Mouse (Mus musculus): ENCODE data around the gene Fxyd1.
A peak's percentile ranks its signal among the peaks of the same experiment; 100 is the strongest.

Gene Fxyd1

DNA sequence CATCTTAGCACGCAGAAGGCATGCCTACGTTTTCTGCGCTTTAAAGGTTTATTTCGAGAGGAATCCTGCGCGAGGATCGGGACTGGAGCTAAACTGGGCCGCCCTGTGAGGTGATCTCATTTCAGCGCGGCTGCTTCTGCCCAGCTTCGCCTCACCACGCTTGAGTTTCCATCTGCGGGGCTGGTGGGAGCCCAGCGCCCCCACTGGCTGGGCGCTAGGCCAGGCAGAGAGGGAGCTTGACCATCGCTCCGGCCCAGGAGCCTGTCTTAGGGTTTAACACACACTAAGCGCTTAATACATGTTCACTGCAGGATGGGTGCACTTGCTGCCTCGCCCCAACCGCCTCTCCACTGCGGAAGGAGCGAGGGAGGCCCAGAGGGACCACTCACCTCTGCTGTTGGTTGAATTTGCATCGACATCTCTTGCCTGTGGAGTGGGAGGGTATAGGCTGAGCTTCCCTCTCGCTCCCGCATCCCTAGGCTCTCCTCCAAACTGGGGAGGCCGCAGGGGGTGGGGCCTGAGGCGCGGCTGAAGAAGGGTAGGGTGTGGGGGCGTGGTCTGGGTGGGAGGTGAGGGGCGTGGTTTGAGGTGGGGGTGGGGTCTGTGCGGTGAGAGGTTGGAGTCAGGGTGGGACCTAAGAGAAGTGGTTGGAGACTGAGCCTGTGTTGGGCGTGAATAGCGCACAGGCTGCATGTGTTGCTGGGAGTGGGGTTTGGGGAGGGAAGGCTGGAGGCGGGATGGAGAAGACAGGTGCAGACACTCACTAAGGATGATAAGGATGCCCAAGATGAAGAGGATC is 4.2 kb downstream of the Fxyd1 start:
- peak; percentile 46 for ATAC-seq (ENCODE audit: low TSS enrichment)

DNA sequence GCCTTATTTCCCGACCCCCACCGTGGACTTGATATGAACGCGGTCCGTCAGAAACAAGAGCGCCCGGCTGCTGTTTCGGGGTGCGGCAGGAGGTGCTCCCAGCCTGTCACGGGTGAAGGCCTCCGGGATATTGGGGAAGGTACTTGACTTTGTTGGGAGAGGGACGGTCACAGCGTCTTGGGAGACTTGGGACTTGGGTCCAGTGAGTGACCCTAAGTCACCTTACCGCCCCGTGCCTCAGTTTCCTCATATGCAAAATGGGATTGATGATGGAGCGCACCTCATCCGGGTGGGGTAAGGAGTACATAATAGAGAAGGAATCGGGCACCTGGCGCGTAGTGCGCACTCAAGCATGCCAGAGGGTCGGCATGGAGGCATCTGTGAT is 4.8 kb downstream of the Fxyd1 start:
- no peak for ATAC-seq (ENCODE audit: low TSS enrichment)

DNA sequence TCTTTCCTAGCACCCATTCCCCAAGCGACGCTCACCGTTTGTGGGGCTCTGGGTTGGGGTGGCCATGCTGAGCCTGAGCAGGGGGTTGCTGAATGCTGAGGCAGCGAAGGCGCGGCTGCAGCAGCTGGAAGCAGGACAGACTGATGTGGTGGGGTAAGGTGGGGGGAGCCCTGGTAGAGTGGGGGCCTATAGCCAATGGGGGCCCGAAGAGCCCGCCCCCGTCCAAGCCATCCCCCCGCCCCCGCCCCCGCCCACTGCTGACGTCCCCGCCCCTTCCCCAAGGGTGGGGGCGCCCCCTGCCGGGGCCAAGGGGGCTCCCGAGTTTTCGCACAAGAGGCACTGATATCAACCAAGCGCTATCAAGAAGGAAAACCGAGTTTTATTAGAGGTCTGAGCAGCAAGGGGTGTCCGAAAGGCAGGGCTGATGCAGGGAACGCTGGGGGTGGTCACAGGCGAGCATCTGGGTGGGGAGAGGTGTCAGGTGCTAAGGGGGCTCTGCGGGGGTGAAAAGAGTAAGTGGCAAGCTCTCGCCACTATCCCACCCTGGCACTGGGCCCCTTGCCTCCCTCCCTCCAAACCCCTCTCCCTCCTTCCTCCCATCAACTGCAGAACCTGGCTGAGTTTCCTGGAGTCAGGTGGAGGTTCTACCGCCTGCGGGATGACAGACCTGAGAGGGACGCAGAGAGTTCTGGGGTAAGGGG is 5.5 kb downstream of the Fxyd1 start, which contains the start of gene Fxyd7:
Gene Fxyd7, minus strand, starts transcription at position 147 of the 701 bp plus-strand sequence.
- peak; percentile 1; the same call in 1 of the 2 replicates for ATAC-seq (ENCODE audit: low TSS enrichment)

DNA sequence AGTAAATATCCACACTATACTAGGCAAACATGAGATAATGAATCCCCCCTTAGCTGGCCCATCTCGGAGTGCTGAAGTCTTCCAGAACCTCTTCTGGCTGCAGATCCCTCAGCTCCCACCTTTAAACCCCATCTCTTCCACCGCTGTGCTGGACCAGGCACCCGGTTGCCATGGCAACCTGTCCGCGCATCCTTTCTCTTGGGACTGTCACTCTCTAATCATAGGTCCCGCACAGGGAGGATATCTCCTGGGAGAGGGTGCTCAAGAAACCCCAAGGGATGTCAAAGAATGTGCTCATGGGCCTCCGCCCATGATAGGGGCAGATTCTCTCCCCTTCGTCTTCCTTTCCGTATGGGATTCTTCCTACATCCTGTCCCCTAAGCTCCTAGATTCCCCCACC is 6.1 kb downstream of the Fxyd1 start:
- ATAC-seq (ENCODE audit: low TSS enrichment): peak; percentile 21

DNA sequence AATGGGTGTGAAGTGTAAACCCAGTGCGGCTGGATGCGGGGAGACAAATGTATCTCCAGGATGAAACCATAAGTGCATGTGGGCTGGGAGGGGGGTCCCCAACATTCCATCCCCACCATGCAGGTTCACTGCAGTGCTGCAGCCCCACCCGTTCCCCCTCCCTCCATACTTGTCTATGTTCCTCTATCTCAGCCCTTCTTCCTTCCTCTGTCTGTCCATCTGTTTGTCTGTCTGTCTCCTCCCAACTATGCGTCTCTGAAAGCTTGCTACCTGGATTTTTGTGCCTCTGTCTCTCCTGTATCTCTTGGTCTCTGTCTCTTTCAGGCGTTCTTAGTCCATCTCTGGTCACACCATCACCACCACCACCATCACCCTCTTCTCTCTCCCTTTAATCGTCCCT is 6.5 kb downstream of the Fxyd1 start:
- no peak for ATAC-seq (ENCODE audit: low TSS enrichment)

DNA sequence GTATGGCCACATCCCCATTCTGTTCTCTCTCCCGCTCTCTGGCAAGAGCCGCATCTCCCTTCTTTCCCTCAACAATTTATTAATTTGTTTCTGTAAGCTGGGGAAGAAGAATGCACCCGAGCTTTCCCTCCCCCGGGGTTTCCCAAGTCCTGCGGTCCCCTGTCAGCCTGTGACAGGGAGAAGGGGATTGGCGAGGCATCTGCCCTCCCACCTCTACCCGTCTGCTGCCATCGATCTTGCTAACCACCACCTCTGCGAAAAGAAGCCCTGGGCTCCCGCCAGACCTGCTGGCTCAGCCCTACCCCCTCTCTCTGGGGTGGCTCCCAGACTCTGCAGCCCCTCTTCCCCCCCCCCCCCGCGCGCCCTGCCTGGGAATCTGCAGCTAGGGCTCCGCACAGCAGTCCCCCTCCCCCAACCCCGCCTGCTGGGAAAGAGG is 7.1 kb downstream of the Fxyd1 start:
- ATAC-seq (ENCODE audit: low TSS enrichment): 0 out of 2 replicates have a peak, but pooled peaks have one; percentile 14

DNA sequence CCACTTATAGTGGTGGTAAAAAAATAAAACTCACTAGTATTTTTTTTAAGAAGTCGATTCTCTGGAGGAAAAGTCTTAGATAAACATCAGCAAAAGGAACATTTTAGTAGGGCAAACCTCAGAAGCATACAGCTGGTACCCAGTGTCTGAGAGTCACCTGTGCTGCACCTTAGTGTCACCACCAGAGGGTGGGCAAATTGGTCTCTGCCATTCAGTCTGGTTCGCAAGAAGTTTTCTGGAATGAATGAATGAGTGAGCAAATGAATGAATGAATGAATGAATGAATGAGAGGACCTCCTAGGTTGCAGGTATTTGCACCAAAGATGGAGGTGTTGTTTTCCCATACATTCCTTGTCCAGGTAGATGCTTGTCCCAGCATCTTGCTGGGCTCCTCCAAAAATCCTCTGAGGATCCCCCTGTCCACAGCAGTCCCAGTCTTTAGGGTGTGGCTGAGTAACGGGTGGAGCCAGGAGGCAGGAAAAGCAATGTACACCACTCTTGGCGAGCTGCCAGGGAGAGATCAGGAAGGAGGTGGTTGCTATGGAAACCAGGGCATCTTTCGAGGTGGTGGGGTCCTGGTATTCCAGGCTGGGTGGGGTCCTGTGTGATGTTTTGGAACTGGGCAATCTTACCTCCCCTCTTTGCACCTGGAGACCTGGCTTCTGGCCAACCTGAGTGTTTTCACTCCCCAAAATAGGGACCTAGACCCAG is 7.7 kb downstream of the Fxyd1 start:
- no peak for ATAC-seq (ENCODE audit: low TSS enrichment)

DNA sequence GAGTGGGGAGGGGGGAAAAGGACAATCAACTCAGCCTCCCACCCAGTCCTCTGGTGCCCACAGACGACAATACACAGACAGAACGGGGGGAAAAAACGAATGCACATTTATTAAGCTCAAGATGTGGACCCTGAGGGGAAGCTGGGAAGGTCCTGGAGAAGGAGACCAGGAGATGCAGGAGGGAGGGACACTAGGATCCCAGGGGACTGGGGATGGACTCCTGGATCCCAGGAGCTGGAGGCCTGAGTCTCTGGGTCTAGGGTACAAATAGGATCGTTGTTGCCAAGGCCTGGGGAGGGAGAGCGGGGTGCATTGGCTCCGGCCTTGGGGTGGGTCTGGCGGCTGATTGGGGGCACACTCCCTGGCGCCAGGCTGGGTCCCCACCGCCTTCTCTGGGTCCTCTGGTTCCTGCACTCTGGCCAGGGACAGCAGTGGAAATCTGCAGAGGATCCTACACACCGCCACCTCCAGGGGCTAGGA is 14.5 kb downstream of the Fxyd1 start, which contains the start of gene Fxyd5:
Gene Fxyd5, minus strand, starts transcription at position 51 of the 480 bp plus-strand sequence.
- no peak for ATAC-seq (ENCODE audit: low TSS enrichment)

DNA sequence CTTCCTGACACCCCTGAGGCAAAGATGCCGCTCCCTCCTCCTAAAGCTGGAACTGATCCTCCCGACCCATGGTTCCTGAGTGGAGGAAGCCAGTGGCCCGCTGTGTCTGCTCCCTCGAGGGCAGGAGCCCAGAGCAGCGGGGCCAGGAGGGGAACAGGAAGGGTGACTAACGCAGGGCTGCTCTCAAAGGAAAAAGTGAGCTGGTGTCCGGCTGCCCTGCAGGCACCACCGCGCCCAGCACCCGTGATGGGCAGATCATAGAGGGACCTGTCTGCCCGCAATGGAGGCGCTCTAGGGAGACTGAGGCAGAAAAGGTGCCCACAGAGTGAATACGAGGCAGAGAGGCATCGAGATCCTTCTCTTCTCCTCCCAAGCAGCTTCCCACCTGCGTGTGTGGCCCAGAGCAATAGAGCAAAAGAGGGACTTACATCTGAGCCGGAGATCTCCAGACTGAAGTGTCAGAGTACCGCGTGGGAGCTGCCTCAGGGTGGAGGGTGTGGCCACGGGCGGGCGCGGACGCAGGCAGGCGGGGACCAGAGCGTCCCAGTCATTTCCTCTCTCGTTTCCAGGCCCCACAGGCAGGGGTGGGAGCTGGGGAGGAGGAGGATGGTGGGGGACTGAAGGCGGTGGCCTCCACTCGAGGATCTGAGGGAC is 15.2 kb downstream of the Fxyd1 start:
- ATAC-seq (ENCODE audit: low TSS enrichment): peak; percentile 59; the same call in 1 of the 2 replicates

DNA sequence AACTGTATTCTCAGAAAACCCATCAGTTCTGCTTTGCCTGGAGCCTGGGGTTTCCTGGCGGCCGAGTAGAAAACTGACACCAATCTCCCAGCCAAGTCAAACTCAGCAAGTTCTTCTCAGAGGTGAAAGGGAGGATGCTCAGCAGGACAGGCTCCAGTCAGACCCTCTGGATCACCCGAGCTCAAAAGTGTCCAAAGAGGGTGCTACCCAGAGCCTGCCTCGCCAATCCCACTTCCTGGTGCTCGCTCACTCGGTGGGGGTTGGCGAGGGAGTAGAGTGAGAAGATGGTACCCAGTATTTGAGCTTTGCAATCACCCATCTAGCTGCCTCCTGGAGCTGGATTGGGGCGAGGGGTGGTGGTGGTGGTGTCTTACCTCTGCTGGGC is 16.0 kb downstream of the Fxyd1 start:
- ATAC-seq (ENCODE audit: low TSS enrichment): no peak

DNA sequence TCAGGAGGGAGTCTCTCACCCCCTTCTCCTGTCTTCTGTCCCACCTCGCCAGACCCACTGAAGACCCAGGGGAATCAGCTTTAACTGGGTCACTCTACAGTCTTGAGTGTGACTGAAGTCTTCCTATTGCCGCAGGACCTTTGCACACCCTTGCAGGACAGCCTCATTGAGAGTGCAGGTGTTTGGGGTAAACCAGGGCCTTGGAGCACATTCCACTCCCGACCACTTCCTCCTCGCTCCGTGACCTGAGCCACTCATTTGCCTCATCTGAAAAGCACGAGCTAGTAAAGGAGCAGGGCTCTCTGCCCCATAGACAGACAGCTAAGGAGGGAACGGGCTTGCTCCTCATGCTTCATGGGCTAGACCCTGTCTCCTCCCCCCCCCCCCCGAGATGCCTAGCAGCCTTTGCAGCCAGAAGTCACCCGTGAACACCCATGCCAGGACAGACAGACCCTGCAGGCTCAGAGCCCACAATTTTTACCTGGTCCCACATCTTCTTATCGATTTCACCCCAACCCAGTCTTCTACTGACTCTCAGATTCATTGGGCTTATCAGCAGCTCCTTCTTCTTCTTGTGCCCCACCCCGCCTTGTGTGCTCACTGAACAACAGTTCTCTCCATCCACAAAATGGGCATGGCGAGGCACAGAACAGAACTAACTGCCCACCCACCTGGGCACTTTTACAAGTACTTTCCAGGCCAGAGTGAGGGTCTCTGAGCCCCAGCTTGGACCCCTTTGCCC is 16.5 kb downstream of the Fxyd1 start:
- no peak for ATAC-seq (ENCODE audit: low TSS enrichment)

DNA sequence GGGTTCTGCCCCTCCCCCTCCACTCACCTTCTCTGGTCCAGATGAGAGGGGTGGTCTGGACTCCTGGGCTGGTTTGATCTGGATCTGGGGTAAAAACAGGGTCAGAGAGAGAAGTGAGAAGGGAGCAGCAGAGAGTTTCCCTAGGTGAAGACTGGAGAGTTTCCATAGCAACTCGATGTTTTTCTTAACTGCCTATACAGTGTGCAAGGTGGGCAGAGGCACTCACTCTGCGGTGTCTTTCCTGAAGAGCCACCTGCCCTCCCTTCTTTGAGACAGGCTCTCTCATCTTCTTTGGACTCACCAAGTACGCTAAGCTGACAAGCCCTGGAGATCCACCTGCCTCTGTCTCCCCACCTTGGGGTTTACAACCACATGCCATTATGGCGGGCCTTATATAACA is 18.0 kb downstream of the Fxyd1 start:
- ATAC-seq (ENCODE audit: low TSS enrichment): no peak

DNA sequence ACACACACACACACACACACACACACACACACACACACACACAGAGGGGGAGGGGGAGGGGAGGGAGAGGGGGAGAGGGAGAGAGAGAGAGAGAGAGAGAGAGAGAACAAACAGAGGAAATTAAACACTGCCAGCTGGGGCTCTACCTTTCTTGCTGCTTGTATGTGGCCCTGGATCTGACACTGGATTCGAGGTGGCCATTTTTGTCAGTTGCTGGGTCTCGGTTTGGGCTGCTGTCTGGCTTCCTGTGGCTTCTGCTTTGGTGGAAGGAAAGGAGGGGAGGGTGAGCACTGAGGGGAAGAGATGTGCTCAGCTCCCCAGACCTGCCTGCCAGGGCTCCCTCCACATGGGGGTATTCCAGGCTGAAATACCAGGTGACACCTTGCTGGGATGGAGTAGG is 19.3 kb downstream of the Fxyd1 start:
- ATAC-seq (ENCODE audit: low TSS enrichment): no peak

DNA sequence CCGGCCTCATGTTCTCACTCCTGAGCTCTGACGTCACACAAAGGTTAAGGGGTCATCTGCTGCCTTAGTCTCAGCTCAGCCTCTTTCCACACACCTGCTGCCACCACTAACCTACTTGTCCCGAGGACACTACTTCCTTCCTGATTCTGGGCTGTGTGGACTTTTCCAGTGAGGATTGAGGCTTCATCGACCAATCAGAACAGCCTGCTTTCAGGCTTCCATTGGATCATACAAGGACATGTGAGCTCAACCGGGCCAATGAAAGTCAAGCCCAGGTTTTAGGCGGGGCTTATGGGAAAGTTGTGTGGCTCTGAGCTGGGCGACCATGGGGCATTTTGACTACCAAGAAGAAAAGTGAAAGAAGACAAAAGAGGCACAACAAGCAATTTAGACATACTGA is 20.1 kb downstream of the Fxyd1 start:
- ATAC-seq (ENCODE audit: low TSS enrichment): no peak

DNA sequence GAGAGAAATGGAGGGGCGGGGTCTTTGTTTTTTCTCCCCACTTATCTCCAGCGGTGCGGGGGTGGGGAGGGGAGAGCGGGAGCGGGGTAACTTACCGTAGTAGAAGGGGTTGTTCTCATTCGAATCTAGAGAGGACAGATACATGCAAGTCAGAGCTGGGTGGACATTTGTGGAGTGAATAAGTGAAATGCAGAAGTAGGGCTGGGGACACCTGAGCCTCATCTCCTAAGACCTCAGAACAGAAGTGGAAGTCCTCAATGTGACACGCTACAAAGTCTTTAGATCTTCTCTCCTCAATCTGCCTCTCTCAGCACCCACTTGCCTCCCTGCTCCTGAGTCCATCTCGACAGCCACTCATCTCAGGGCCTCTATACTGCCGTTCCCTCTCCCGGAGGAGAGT is 21.7 kb downstream of the Fxyd1 start:
- no peak for ATAC-seq (ENCODE audit: low TSS enrichment)

DNA sequence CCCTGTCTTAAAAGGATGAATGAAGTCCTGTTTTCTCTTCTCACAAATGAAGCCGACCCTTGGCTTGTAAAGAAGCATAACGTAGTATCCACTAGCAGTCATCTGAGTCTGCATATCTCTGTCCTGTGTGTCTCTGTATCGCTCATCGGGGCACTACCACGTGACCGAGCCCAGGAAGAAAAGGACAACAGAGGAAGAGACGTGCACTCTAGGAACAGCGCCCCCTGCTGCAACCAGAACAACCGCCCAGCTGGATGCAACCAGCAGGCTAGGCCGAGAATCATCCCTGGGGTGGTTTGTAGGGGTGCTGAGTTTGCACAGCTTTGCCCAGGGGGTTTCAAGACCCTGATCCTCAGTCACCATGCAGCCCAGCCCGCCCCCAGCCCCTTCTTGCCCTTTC is 22.2 kb downstream of the Fxyd1 start:
- ATAC-seq (ENCODE audit: low TSS enrichment): no peak

DNA sequence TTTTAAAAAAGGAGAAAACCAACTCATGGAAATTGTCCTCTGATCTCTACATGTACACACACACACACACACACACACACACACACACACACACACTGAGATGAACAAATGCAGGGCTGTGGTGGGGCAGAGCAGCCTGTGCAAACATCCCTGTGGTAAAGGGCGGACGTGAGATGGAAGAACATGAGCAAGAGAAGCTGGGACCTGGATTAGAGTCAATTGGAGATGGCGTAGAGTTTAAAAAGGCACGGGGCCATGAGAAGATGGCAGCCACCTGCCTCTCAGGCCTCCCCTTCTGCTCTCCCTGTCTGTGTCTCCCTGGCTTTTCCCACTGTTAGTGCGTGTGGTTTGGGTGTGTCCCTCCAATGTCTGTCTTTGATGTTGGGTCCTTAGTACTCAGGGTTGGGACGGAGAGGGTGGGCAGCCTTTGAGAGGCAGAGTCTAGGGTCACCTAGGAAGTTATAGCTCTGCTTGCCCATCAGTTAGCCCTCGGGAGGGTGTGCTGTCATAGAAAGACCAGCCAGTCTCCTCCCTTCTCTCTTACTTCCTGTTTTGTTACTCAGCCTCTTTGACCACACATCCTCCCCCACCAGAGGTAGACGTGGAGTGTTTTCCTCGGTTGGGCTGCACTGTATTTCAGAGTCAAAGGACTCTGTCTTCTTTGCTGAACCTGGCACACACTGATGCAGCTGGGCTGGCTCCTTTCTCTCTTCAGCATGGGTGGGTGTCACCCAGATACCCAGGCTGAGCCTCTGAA is 23.4 kb downstream of the Fxyd1 start:
- no peak; the same call in 1 of the 2 replicates for ATAC-seq (ENCODE audit: low TSS enrichment)

DNA sequence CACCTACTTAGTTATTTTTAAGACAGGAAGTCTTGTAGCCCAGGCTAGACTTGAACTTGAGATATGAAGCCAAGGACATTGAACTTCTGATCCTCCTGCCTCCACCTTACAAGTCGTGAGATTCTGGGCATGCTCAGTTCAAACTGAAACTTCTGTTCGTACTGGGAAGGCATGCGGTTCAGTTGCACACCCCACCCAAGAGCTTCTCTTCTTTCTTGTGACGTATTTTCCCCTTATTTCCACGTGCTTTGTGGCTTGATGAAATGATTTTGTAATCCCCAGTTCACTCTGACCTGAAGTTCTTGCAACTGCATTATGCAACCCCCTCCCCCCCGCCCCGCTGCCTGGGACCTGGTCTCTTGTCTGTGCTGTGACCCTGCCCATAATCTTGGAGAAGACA is 25.3 kb downstream of the Fxyd1 start:
- ATAC-seq (ENCODE audit: low TSS enrichment): no peak

DNA sequence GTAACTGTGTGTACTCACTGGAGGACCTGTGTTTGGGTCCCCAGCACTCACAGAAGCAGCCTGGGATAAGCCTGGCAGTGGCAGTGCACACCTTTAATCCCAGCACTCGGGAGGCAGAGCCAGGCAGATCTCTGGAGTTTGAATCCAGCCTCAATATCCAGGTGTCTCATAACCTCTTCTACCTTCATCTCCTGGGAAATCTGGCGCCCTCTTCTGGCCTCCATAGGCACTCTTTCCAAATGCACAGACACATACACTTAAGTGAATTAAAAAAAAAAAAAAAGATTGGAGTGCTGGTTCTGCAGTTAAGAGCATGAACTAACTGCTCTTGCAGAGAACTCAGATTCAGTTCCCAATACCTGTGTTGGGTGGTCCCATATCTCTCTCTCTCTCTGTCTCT is 26.3 kb downstream of the Fxyd1 start:
- no peak for ATAC-seq (ENCODE audit: low TSS enrichment)

DNA sequence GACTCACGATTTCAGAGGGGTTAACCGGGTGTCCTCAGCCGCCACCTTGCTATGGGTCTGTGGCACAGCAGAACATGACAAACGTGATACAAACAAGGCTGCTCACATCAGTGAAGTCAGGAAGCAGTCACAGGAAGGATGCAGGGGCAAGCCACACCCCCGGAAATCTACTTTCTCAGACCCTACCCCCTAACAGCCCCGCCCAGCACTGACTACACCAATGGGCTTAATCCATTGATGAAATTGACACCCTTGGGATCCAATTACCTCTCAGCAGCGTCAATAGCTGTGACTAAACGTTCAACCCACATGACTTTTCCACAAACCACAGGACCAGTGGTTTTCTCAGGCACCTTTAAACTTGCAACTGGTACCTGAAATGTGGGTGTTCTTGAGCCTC is 28.4 kb downstream of the Fxyd1 start:
- no peak for ATAC-seq (ENCODE audit: low TSS enrichment)

Measured in frontal cortex, adult (tissue).